Mouse (Mus musculus) duodenum, adult 2 months (tissue): Measurements from ENCODE around the gene Hist2h2ac. TPM values are rescaled to one million over a fixed set of nuclear protein-coding genes. Genes with fewer than 3 reads are reported as not detected.

Source experiments
- polyA plus RNA-seq: library from polyadenylated mRNA; depleted of rRNA; stranded (reverse); fragments of >200 nt; gene quantifications from 2 replicates; pipeline ENCODE4 v1.2.3, GENCODE M21; 2012; ENCODE audit warnings: low replicate concordance; rRNA removed

The Hist2h2ac gene
- polyA plus RNA-seq, result 10.9 and 30.0 TPM in 2 replicates

DNA sequence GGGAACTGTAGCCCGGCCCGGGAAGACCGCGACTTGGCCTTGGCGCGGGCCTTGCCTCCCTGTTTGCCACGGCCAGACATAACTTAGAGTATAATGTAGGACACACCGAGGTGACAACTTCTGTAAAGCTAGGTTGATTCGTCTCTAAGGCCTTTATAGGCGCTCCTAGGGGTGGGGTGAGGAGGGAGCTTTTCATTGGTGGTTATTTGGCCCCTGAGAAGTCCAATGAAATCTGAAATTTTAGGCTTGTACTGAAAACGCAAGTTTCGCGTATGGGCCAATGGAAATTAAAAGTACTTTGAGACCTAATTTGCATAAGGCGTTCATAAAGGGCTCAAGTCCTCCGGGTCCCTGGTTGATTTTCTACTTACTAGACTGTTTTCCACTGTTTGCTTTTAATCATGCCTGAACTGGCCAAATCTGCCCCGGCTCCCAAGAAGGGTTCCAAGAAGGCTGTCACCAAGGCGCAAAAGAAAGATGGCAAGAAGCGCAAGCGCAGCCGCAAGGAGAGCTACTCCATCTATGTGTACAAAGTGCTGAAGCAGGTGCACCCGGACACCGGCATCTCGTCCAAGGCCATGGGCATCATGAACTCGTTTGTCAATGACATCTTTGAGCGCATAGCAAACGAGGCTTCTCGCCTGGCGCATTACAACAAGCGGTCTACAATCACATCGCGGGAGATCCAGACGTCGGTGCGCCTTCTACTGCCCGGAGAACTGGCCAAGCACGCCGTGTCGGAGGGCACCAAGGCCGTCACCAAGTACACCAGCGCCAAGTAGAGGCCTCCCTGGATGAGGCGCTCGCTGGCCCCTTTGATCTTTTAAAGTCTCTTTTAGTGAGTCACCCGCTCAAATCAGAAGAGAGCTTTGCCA is at the start of gene Hist2h2ac, which contains the start of gene Hist2h2be:
Gene Hist2h2ac, minus strand, starts transcription at position 116 of the 875 bp plus-strand sequence.
Gene Hist2h2be, plus strand, starts transcription at position 355 of the 875 bp plus-strand sequence.

DNA sequence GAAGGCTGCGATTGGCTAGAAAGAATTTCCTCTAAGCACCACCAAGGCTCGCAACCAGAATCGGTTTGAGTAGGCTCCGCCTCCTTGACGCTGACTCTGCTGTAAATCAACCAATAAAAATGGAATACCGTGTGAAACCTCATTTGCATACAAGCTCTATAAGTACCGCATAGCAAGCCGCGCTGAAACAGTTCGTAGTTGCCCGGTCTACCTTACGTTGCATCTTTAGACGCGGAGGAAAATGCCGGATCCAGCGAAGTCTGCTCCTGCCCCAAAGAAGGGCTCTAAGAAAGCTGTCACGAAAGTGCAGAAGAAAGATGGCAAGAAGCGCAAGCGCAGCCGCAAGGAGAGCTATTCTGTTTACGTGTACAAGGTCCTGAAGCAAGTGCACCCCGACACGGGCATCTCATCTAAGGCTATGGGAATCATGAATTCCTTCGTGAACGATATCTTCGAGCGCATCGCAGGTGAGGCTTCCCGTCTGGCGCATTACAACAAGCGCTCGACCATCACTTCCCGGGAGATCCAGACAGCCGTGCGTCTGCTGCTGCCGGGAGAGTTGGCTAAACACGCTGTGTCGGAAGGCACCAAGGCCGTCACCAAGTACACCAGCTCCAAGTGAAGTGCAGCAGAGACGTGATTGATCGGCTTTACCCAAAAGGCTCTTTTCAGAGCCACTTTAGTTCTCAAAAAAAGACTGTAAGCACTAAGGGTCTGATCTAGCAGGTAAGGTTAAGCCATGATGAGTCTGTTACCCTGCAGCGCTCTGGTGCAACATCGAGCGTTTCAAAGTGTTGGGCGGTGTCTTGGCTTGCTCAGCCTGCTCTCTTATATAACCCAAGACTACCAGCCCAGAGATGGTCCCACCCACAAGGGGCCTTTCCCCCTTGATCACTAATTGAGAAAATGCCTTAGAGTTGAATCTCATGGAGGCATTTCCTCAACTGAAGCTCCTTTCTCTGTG is 49.1 kb upstream of the Hist2h2ac start, which contains the start of gene Hist2h2bb:
Gene Hist2h2bb, plus strand, starts transcription at position 242 of the 964 bp plus-strand sequence.

DNA sequence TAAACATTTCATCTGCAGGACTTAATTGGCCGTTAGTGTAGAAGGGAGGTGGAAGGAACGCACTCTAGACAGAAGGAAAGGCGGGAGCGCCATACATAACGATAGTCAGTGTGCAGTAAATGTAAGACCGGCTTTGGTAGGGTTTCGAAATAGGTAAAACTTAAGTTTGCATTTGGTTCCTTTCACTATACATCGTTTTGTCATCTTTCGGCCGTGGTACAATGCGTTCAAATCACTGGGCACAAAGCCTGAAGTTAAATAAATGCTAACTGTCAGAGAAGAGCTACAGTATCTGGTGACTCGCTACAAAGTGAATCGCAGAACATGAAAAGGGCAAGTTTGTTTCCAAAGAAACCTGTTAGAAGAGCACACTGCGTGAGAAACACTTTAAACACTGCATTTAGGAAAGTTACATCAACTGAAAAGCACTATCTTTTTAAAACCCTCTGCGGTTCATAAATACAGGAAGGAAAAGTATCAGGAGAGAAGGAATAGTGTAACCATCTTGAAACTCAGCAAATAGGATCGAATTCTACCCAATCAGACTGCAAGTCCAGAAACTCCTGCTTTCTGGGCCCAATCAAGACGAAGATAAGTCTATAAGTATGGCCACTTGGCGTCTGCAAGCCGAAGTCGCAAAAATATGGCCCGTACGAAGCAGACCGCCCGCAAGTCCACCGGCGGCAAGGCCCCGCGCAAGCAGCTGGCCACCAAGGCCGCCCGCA is 47.5 kb upstream of the Hist2h2ac start, which contains the start of gene Hist2h3b:
Gene Hist2h3b, plus strand, starts transcription at position 604 of the 725 bp plus-strand sequence.

DNA sequence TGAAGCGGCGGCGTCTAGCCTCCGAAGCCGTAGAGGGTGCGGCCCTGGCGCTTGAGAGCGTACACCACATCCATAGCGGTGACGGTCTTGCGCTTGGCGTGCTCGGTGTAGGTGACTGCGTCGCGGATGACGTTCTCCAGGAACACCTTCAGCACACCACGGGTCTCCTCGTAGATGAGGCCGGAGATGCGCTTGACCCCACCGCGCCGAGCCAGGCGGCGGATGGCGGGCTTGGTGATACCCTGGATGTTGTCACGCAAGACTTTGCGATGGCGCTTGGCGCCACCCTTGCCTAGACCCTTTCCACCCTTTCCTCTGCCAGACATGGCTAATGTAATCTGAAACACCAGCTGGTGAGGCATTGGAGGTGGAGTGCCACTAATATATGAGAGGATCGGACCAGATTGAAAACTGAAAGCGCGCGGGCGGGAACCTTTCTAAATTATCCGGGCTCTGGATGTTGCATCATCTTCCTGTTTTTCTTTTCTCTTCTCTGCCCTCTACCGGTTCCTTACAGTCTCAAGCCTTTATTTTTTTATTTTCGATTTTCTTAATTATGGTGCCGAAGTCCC is 42.4 kb upstream of the Hist2h2ac start, which contains the start of gene Hist2h4:
Gene Hist2h4, minus strand, starts transcription at position 333 of the 572 bp plus-strand sequence.

DNA sequence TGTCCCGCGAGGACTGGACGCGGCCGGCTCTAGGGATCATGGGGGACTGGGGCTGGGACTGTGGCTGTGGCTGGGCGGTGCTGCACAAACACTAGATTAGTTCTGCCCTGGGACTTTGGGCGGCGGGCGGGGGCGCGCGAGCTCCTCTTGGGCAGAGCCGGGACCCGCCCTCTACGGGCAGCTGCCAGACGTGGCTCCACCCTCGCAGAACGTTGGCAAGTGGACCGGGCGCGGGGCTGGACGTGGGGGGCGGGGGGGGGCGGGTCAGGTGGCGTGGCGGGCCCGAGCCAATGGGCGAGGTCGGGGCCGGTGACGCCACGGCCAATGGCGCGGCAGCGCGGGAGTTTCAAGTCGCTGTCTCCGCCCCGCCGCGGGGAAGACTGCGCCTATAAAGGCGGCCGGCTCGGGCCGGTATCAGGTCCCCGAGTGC is 25.8 kb upstream of the Hist2h2ac start, which contains the start of gene Hist2h3c1:
Gene Hist2h3c1, plus strand, starts transcription at position 259 of the 430 bp plus-strand sequence.

DNA sequence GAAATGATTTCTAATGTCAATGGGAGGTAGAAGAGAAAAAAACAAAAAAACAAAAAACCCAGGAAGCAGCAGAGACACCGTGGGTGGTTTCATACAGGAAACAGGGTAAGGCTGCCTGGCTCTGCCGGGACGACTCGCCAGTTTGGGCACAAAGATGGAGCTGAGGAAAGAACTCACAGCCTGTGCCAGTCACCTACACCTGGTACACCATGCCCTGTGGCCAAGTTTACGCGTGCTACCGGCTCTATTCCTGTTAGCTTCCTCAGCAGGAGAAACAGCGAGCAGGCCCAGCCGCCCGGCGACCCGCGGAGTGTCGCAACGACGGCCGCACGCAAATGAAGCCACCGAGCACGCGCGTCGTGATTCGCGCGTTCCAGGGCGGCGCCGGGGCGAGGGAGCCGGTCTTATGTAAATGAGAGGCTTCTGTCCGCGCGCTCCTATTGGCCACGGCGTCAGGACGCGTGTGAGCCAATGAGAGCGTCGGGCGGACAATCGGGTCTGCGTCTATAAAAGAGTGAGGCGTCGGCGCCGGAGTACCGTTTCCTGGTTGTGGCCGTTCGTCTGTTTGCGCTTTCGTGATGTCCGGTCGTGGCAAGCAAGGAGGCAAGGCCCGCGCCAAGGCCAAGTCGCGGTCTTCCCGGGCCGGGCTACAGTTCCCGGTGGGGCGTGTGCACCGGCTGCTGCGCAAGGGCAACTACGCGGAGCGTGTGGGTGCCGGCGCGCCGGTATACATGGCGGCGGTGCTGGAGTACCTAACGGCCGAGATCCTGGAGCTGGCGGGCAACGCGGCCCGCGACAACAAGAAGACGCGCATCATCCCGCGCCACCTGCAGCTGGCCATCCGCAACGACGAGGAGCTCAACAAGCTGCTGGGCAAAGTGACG is 24.6 kb upstream of the Hist2h2ac start, which contains the start of gene Hist2h2aa1:
Gene Hist2h2aa1, plus strand, starts transcription at position 495 of the 884 bp plus-strand sequence.

DNA sequence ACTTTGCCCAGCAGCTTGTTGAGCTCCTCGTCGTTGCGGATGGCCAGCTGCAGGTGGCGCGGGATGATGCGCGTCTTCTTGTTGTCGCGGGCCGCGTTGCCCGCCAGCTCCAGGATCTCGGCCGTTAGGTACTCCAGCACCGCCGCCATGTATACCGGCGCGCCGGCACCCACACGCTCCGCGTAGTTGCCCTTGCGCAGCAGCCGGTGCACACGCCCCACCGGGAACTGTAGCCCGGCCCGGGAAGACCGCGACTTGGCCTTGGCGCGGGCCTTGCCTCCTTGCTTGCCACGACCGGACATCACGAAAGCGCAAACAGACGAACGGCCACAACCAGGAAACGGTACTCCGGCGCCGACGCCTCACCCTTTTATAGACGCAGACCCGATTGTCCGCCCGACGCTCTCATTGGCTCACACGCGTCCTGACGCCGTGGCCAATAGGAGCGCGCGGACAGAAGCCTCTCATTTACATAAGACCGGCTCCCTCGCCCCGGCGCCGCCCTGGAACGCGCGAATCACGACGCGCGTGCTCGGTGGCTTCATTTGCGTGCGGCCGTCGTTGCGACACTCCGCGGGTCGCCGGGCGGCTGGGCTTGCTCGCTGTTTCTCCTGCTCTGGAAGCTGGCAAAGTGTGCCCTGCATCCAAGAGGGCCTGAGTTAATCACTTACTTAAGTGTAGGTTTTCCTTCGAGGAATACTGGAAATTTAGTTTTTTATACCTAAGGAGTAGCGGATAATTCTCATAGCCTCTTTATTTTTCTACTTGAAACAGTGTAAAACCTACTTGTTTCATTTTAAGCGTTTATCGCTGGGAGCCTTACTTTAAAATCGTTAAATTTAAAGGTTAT is 19.5 kb upstream of the Hist2h2ac start, which contains the start of gene Hist2h2aa2:
Gene Hist2h2aa2, minus strand, starts transcription at position 328 of the 850 bp plus-strand sequence.

DNA sequence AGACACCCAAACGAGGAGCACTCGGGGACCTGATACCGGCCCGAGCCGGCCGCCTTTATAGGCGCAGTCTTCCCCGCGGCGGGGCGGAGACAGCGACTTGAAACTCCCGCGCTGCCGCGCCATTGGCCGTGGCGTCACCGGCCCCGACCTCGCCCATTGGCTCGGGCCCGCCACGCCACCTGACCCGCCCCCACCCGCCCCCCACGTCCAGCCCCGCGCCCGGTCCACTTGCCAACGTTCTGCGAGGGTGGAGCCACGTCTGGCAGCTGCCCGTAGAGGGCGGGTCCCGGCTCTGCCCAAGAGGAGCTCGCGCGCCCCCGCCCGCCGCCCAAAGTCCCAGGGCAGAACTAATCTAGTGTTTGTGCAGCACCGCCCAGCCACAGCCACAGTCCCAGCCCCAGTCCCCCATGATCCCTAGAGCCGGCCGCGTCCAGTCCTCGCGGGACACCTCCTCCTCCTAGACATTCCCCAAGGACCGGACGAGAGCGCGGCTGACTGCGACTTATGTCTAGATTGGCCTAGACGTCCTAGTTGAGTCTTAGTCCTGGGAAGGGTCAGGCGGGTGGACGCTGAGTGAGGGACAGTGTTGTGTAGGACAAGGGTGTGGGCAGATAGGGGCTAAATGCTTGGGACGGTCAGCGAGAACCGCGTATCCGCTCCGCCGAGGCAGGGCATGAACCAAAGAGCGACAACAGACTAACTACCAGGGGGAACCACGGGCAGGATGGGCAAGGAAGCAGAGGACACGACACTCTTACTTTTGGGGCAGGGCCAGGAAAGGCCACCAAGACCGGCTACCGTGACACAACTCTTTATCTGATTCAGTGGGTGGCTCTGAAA is 18.5 kb upstream of the Hist2h2ac start, which contains the start of gene Hist2h3c2:
Gene Hist2h3c2, minus strand, starts transcription at position 174 of the 840 bp plus-strand sequence.

DNA sequence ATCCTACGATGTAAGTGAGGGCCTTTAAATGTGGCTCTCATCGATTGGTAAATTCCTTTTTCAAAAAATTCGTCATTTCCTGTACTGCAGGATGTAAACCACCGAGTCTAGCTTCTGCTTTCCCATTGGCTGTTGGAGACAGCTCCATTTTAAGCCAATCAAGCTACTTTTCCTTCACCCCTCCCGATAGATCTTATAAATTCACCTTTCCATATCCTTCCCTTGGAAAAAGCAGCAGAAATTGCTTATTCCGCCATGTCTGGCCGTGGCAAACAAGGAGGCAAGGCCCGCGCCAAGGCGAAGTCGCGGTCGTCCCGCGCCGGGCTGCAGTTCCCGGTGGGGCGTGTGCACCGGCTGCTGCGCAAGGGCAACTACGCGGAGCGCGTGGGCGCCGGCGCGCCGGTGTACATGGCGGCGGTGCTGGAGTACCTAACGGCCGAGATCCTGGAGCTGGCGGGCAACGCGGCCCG is 984 bp downstream of the Hist2h2ac start, which contains the start of the genes Bola1 and Hist2h2ab:
Gene Bola1, minus strand, starts transcription at position 49 of the 470 bp plus-strand sequence.
Gene Hist2h2ab, plus strand, starts transcription at position 205 of the 470 bp plus-strand sequence.

DNA sequence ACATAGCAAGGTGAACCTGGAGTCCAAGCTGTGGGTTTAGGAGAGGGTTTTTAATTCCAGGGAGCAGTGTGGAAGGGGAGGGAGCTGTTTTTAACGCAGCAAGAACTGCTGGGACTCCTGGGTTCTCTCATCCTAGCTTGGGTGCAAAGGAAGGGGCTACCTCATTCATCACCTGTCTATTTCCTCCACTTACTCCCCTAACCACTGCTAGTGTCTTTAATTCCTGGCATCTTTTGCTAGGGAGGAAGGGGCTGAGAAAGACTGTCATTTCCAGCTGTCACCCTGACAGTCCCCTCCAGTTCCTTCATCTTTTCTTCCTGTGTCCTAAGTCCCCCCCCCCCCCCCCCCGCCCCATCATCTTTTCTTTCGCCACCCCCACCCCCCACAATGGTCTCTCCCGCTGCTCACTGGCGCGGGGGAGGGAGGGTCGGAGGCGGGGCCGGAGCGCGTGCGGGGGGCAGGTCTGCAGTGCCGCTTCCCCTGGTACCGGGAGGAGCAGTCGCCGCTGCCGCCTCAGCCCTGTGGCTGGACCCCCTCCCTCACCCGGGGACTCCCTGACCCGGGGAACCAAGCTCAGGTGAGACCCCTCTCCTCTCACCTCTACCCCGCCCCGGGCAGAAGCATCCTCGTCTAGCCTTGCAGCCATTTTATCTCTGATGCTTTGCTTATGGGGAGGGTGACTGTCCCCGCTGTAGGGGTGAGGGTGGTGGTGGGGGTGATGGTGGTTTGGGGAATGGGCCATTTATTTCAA is 39.8 kb downstream of the Hist2h2ac start, which contains the start of gene Sv2a:
Gene Sv2a, plus strand, starts transcription at position 425 of the 751 bp plus-strand sequence.

DNA sequence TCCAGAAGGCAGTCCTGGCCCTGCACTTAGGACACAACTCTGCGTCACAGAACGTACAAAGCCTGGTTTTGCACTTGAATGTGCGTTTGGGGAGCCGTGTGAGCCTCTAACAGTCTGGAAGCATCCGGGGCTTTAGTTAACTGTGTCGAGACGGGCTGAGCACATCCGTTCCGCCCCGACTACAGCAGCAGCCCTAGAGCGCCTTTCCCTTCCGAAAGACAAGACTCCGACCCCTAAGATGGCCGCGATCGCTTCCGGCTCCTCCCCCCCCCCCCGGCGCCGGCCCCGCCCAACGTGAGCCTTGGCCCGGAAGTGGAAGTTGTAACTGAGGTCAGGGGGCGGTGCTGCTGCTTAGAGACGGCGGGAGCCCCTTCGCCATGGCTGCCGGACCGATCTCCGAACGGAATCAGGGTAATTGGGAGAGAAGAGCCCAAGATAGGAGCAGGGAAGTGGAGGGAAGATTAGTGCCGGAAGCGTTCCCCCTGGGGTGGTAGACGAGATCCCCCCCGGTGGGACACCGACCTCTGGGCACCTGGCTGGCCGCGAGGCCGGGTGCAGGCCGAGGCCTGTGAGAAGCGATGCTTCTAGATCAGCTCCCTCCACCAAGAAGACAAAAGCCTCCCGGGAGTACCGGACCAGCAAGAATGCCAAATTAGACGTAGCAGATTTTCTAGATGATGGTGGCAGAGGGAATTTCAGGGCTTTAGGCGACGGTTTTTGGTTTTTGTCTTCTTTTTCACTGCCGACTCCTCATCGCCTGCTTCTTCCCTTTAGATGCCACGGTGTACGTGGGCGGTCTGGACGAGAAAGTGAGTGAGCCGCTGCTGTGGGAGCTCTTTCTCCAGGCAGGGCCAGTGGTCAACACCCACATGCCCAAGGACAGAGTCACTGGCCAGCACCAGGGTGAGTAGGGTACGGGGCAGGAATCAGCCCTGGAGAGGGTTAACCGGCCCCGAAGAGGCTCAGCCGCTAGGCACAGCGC is 48.2 kb downstream of the Hist2h2ac start, which contains the start of gene Sf3b4:
Gene Sf3b4, plus strand, starts transcription at position 136 of the 982 bp plus-strand sequence.

